ENCODE assay signal across 36 mouse cellular contexts in the genomic region with DNA sequence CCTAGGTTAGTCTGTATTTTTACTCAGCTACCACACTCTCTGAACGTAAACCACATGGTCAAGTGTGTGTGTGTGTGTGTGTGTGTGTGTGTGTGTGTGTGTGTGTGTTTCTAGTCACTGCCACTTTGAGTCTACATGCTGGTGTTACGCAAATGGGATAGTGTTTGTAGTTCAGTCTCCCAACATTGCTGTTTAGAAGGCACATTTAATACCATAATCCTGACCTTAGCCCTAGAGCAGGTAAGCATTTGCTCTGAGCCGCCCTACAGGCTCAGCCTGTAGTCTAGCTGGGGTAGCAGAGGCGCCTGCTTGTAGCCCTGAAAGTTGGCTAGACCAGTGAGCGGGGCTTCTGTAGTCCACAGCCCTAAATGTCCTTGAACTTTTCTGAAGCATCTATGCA. TPM values are rescaled to one million over a fixed set of nuclear protein-coding genes. Genes with fewer than 3 reads are reported as not detected.
"Had no signal": no experiment of that assay in that cellular context is flagged by ENCODE, and none has a peak within 500 bp of the region (broad histone marks: within the 10 kb centered on the region; RNA-seq: fewer than 3 reads in every experiment).

No protein-coding gene starts in this region.

- H3K27ac ChIP-seq: embryonic facial prominence, embryonic 10.5 days; embryonic facial prominence, embryonic 12.5 days; embryonic facial prominence, embryonic 13.5 days; embryonic facial prominence, embryonic 15.5 days; forebrain, embryonic 10.5 days; forebrain, embryonic 12.5 days; forebrain, embryonic 13.5 days; forebrain, embryonic 15.5 days; gastrocnemius, adult 2 months had no signal

- H3K4me1 ChIP-seq: embryonic facial prominence, embryonic 10.5 days; embryonic facial prominence, embryonic 12.5 days; embryonic facial prominence, embryonic 13.5 days; embryonic facial prominence, embryonic 15.5 days; forebrain, embryonic 10.5 days; forebrain, embryonic 12.5 days; forebrain, embryonic 13.5 days had no signal

- H3K9me3 ChIP-seq: embryonic facial prominence, embryonic 10.5 days; embryonic facial prominence, embryonic 12.5 days; embryonic facial prominence, embryonic 13.5 days; embryonic facial prominence, embryonic 15.5 days; forebrain, embryonic 10.5 days; forebrain, embryonic 12.5 days; forebrain, embryonic 13.5 days; forebrain, embryonic 15.5 days had no signal

- H3K4me3 ChIP-seq: embryonic facial prominence, embryonic 10.5 days; embryonic facial prominence, embryonic 12.5 days; embryonic facial prominence, embryonic 13.5 days; embryonic facial prominence, embryonic 15.5 days; erythroblast, embryonic 14.5 days; forebrain, embryonic 10.5 days; forebrain, embryonic 12.5 days; forebrain, embryonic 13.5 days; forebrain, embryonic 15.5 days; gastrocnemius, adult 2 months had no signal

- H3K9ac ChIP-seq: embryonic facial prominence, embryonic 12.5 days; embryonic facial prominence, embryonic 13.5 days; embryonic facial prominence, embryonic 15.5 days; forebrain, embryonic 12.5 days; forebrain, embryonic 13.5 days; forebrain, embryonic 15.5 days; forebrain, postnatal 0 days had no signal

- H3K4me2 ChIP-seq: embryonic facial prominence, embryonic 12.5 days; embryonic facial prominence, embryonic 13.5 days; embryonic facial prominence, embryonic 15.5 days; forebrain, embryonic 12.5 days; forebrain, embryonic 13.5 days; forebrain, embryonic 15.5 days had no signal

- H3K27me3 ChIP-seq: embryonic facial prominence, embryonic 12.5 days; embryonic facial prominence, embryonic 13.5 days; embryonic facial prominence, embryonic 15.5 days; forebrain, embryonic 12.5 days; forebrain, embryonic 13.5 days; forebrain, embryonic 15.5 days had no signal

- DNase-seq: cerebellum, adult 18-20 months; cerebellum, adult 2 months; cerebellum, adult 8-10 months; cerebellum, adult 9-10 months; cerebellum, adult 9-11 months; cerebellum, postnatal 10 days; cerebellum, postnatal 14 days; cerebellum, postnatal 25 days; cerebellum, postnatal 36 days; embryo, embryonic 11 days; forebrain, postnatal 0 days; gastrocnemius, adult 2 months; gastrocnemius, postnatal 10 days; gastrocnemius, postnatal 14 days; gastrocnemius, postnatal 25 days; gastrocnemius, postnatal 36 days had no signal

- ATAC-seq: forebrain, embryonic 13.5 days; forebrain, embryonic 14.5 days; forebrain, embryonic 16.5 days; forebrain, postnatal 0 days had no signal

RNA-seq across cellular contexts. Expression of gene Entpd8, which starts 16.6 kb away (rescaled TPM):
- total RNA-seq: common myeloid progenitor, adult 5-6 weeks; forebrain, postnatal 0 days; gastrocnemius, adult 18-20 months; gastrocnemius, adult 2 months; gastrocnemius, adult 8-10 months; gastrocnemius, postnatal 10 days; gastrocnemius, postnatal 14 days; gastrocnemius, postnatal 25 days; gastrocnemius, postnatal 4 days; granulocyte monocyte progenitor cell, adult 5-6 weeks had no signal
- polyA plus RNA-seq: cerebellum, adult 2 months; cortical plate, adult 2 months; embryonic facial prominence, embryonic 10.5 days; embryonic facial prominence, embryonic 11.5 days; embryonic facial prominence, embryonic 12.5 days; embryonic facial prominence, embryonic 13.5 days; embryonic facial prominence, embryonic 15.5 days; forebrain, embryonic 10.5 days; forebrain, embryonic 11.5 days; forebrain, embryonic 12.5 days; forebrain, embryonic 13.5 days; forebrain, embryonic 14.5 days; forebrain, embryonic 15.5 days; forebrain, embryonic 16.5 days; forebrain, postnatal 0 days had no signal

RNA-seq across cellular contexts. Expression of gene Noxa1, which starts 31.4 kb away (rescaled TPM):
- total RNA-seq: forebrain, postnatal 0 days; gastrocnemius, adult 18-20 months; gastrocnemius, adult 2 months; gastrocnemius, adult 8-10 months; gastrocnemius, postnatal 10 days; gastrocnemius, postnatal 14 days; gastrocnemius, postnatal 25 days; gastrocnemius, postnatal 36 days; gastrocnemius, postnatal 4 days; granulocyte monocyte progenitor cell, adult 5-6 weeks had no signal
- polyA plus RNA-seq: cerebellum, adult 2 months; cortical plate, adult 2 months; embryonic facial prominence, embryonic 11.5 days; embryonic facial prominence, embryonic 12.5 days; embryonic facial prominence, embryonic 13.5 days; forebrain, embryonic 12.5 days; forebrain, embryonic 13.5 days; forebrain, embryonic 14.5 days; forebrain, embryonic 15.5 days; forebrain, embryonic 16.5 days; forebrain, postnatal 0 days; frontal cortex, adult 2 months had no signal
